Mouse (Mus musculus) heart, postnatal 36 days (tissue): ENCODE data around the gene Nav3. TPM values are rescaled to one million over a fixed set of nuclear protein-coding genes. Genes with fewer than 3 reads are reported as not detected.

Experiments used
- DNase-seq, 2 experiments: peaks; one replicate each; pipeline ENCODE4 v3.0.0; 2021 to 2022
- intact Hi-C: fragments of 180-260 bp; cut with DNase I; formaldehyde crosslinking; loops from one replicate; pipeline ENCODE4 v1.15.1; 2025
- total RNA-seq, 2 experiments: library from RNA; stranded (reverse); gene quantifications; 2 replicates each; pipeline ENCODE4 v1.2.3; 2021

The Nav3 gene
- total RNA-seq, 2 experiments from 2014 or later = 3.3 to 5.7 TPM

- no peak for DNase-seq
- intact Hi-C loops = no loop called here
Observed at GRCm38 (mm10) chr10:110206411-110206810, 249.6 kb downstream of the Nav3 start.

- no peak for DNase-seq
- intact Hi-C loops = no loop called here
Observed at GRCm38 (mm10) chr10:110204121-110204697, 251.8 kb downstream of the Nav3 start.

GRCm38 (mm10) chr10:110192881-110193280 lies 263.1 kb downstream of the Nav3 start:
- no peak for DNase-seq
- intact Hi-C loops = no loop called here

GRCm38 (mm10) chr10:110192026-110192805 lies 263.8 kb downstream of the Nav3 start:
- intact Hi-C loops = no loop called here
- peak in 1 of 2 experiments; percentile 3 for DNase-seq

GRCm38 (mm10) chr10:110186242-110186641 lies 269.8 kb downstream of the Nav3 start:
- DNase-seq = no peak
- intact Hi-C loops = no loop called here

GRCm38 (mm10) chr10:110175874-110176273 lies 280.1 kb downstream of the Nav3 start:
- DNase-seq = no peak
- intact Hi-C loops = no loop called here

GRCm38 (mm10) chr10:110169416-110169815 lies 286.6 kb downstream of the Nav3 start:
- intact Hi-C loops = no loop called here
- DNase-seq = no peak

GRCm38 (mm10) chr10:110168892-110169291 lies 287.1 kb downstream of the Nav3 start:
- intact Hi-C loops = no loop called here
- no peak for DNase-seq

GRCm38 (mm10) chr10:110162596-110162995 lies 293.4 kb downstream of the Nav3 start:
- DNase-seq = no peak

GRCm38 (mm10) chr10:110160894-110161293 lies 295.1 kb downstream of the Nav3 start:
- intact Hi-C loops = no loop called here
- DNase-seq = no peak

More at GRCm38 (mm10) chr10:110162596-110162995, 293.4 kb downstream of the Nav3 start:
- intact Hi-C loops = no loop called here

GRCm38 (mm10) chr10:110159548-110159947 lies 296.5 kb downstream of the Nav3 start:
- intact Hi-C loops = no loop called here
- no peak for DNase-seq

GRCm38 (mm10) chr10:110158122-110158521 lies 297.9 kb downstream of the Nav3 start:
- no peak for DNase-seq
- intact Hi-C loops = no loop called here

GRCm38 (mm10) chr10:110156412-110156811 lies 299.6 kb downstream of the Nav3 start:
- intact Hi-C loops = no loop called here
- DNase-seq = no peak

GRCm38 (mm10) chr10:110155494-110155893 lies 300.5 kb downstream of the Nav3 start:
- DNase-seq = no peak

GRCm38 (mm10) chr10:110154873-110155237 lies 301.1 kb downstream of the Nav3 start:
- intact Hi-C loops = no loop called here
- DNase-seq = no peak

More at GRCm38 (mm10) chr10:110155494-110155893, 300.5 kb downstream of the Nav3 start:
- intact Hi-C loops = no loop called here

GRCm38 (mm10) chr10:110154001-110154872 lies 301.8 kb downstream of the Nav3 start:
- no peak for DNase-seq
- intact Hi-C loops = no loop called here

- DNase-seq = no peak
- intact Hi-C loops = no loop called here
Observed at GRCm38 (mm10) chr10:110120572-110120971, 335.4 kb downstream of the Nav3 start.

- DNase-seq = no peak
- intact Hi-C loops = no loop called here
Observed at GRCm38 (mm10) chr10:110117341-110117740, 338.7 kb downstream of the Nav3 start.

- DNase-seq = no peak
- intact Hi-C loops = no loop called here
Observed at GRCm38 (mm10) chr10:110112669-110113458, 343.1 kb downstream of the Nav3 start.

GRCm38 (mm10) chr10:110103255-110103654 lies 352.7 kb downstream of the Nav3 start:
- intact Hi-C loops = no loop called here
- DNase-seq = no peak
